Mouse (Mus musculus): ENCODE measurements at regions not wholly inside any gene's neighbourhood (a gene's known extent, or its start where the extent isn't known, plus 50 kb on each side); places are given as distances from the start of the nearest gene placed in this dataset.

- no peak for ATAC-seq
- no peak for TF ChIP-seq CTCF (IDR thresholded peaks at IDR 0.05; ENCODE audit: low read depth)
These were observed 384.2 kb downstream of the 9430069I07Rik start for GRCm38 (mm10) chr15:33973466-33973865.

GRCm38 (mm10) chr15:33969409-33969808 is 388.3 kb downstream of the 9430069I07Rik start:
- Histone ChIP-seq H3K4me3 (ENCODE audit: low read length) (no peak overlapping the region), H3K9me3 (ENCODE audit: low read length) (no peaks in the 10 kb centered on the region), H3K27ac (no peak overlapping the region), H3K27me3 (ENCODE audit: insufficient read depth, low read length) (no peaks in the 10 kb centered on the region), H3K4me2 (ENCODE audit: low read depth, low read length) (no peak overlapping the region), H3K4me1 (ENCODE audit: insufficient read depth, low read length) (no peaks in the 10 kb centered on the region), H3K9ac (replicated peaks; ENCODE audit: low read length) (no peak overlapping the region), H3K36me3 (ENCODE audit: insufficient read depth, low read length) (no peaks in the 10 kb centered on the region)
- ATAC-seq, result no peak
- no peak for TF ChIP-seq CTCF (IDR thresholded peaks at IDR 0.05; ENCODE audit: low read depth)
- 45% methylated on average over 1 of the region's 1 CpGs for WGBS
- no peak for DNase-seq (ENCODE audit: low spot score)

More at GRCm38 (mm10) chr15:33973466-33973865, 384.2 kb downstream of the 9430069I07Rik start:
- no peaks in the 10 kb centered on the region for H3K36me3 ChIP-seq (ENCODE audit: insufficient read depth, low read length)
- no peak overlapping the region for H3K4me3 ChIP-seq (ENCODE audit: low read length)
- H3K4me1 ChIP-seq (ENCODE audit: insufficient read depth, low read length), result no peaks in the 10 kb centered on the region
- H3K27ac ChIP-seq, result no peak overlapping the region
- H3K4me2 ChIP-seq (ENCODE audit: low read depth, low read length), result no peak overlapping the region
- DNase-seq (ENCODE audit: low spot score), result no peak
- no peaks in the 10 kb centered on the region for H3K27me3 ChIP-seq (ENCODE audit: insufficient read depth, low read length)
- no peak overlapping the region for H3K9ac ChIP-seq (replicated peaks; ENCODE audit: low read length)
- 75% methylated on average over 3 of the region's 3 CpGs for WGBS
- H3K9me3 ChIP-seq (ENCODE audit: low read length), result no peaks in the 10 kb centered on the region

- H3K36me3 ChIP-seq (ENCODE audit: insufficient read depth, low read length), result no peaks in the 10 kb centered on the region
- no peak for TF ChIP-seq CTCF (IDR thresholded peaks at IDR 0.05; ENCODE audit: low read depth)
- H3K4me3 ChIP-seq (ENCODE audit: low read length), result no peak overlapping the region
- ATAC-seq (peak; percentile 87), DNase-seq (ENCODE audit: low spot score) (peak; percentile 68)
- no peaks in the 10 kb centered on the region for H3K9me3 ChIP-seq (ENCODE audit: low read length)
- H3K4me1 ChIP-seq (ENCODE audit: insufficient read depth, low read length), result no peaks in the 10 kb centered on the region
- no peak overlapping the region for H3K4me2 ChIP-seq (ENCODE audit: low read depth, low read length)
- H3K27me3 ChIP-seq (ENCODE audit: insufficient read depth, low read length), result no peaks in the 10 kb centered on the region
- no peak overlapping the region for H3K9ac ChIP-seq (replicated peaks; ENCODE audit: low read length)
- WGBS, result 37% methylated on average over 4 of the region's 4 CpGs
- H3K27ac ChIP-seq, result peak overlapping the region; percentile 32; the same call in 1 of the 2 replicates
These were observed 422.5 kb downstream of the 9430069I07Rik start for GRCm38 (mm10) chr15:33935013-33935664.

GRCm38 (mm10) chr15:33926446-33926845 is 431.2 kb downstream of the 9430069I07Rik start:
- H3K27ac ChIP-seq, result no peak overlapping the region

GRCm38 (mm10) chr15:33924094-33924890 is 433.4 kb downstream of the 9430069I07Rik start:
- ATAC-seq (no peak), DNase-seq (ENCODE audit: low spot score) (peak; percentile 27)
- TF ChIP-seq CTCF (IDR thresholded peaks at IDR 0.05; ENCODE audit: low read depth), result no peak
- H3K4me1 ChIP-seq (ENCODE audit: insufficient read depth, low read length), result no peaks in the 10 kb centered on the region
- no peak overlapping the region for H3K27ac ChIP-seq
- H3K9ac ChIP-seq (replicated peaks; ENCODE audit: low read length), result no peak overlapping the region
- H3K4me2 ChIP-seq (ENCODE audit: low read depth, low read length), result no peak overlapping the region
- no peaks in the 10 kb centered on the region for H3K36me3 ChIP-seq (ENCODE audit: insufficient read depth, low read length)
- H3K9me3 ChIP-seq (ENCODE audit: low read length), result no peaks in the 10 kb centered on the region
- H3K27me3 ChIP-seq (ENCODE audit: insufficient read depth, low read length), result no peaks in the 10 kb centered on the region
- no peak overlapping the region for H3K4me3 ChIP-seq (ENCODE audit: low read length)
- WGBS, result 44% methylated on average over 5 of the region's 5 CpGs

More at GRCm38 (mm10) chr15:33926446-33926845, 431.2 kb downstream of the 9430069I07Rik start:
- DNase-seq (ENCODE audit: low spot score) (peak; percentile 7), ATAC-seq (0 out of 2 replicates have a peak, but pooled peaks have one; percentile 15)
- Histone ChIP-seq H3K9ac (replicated peaks; ENCODE audit: low read length) (no peak overlapping the region), H3K4me1 (ENCODE audit: insufficient read depth, low read length) (no peaks in the 10 kb centered on the region), H3K4me2 (ENCODE audit: low read depth, low read length) (no peak overlapping the region), H3K36me3 (ENCODE audit: insufficient read depth, low read length) (no peaks in the 10 kb centered on the region), H3K27me3 (ENCODE audit: insufficient read depth, low read length) (no peaks in the 10 kb centered on the region), H3K9me3 (ENCODE audit: low read length) (no peaks in the 10 kb centered on the region), H3K4me3 (ENCODE audit: low read length) (no peak overlapping the region)
- 49% methylated on average over 2 of the region's 2 CpGs for whole genome bisulfite sequencing
- TF ChIP-seq CTCF (IDR thresholded peaks at IDR 0.05; ENCODE audit: low read depth), result no peak

- Histone ChIP-seq H3K4me3 (ENCODE audit: low read length) (no peak overlapping the region), H3K27ac (no peak overlapping the region), H3K4me1 (ENCODE audit: insufficient read depth, low read length) (no peaks in the 10 kb centered on the region), H3K36me3 (ENCODE audit: insufficient read depth, low read length) (no peaks in the 10 kb centered on the region), H3K27me3 (ENCODE audit: insufficient read depth, low read length) (no peaks in the 10 kb centered on the region), H3K9me3 (ENCODE audit: low read length) (no peaks in the 10 kb centered on the region), H3K4me2 (ENCODE audit: low read depth, low read length) (no peak overlapping the region), H3K9ac (replicated peaks; ENCODE audit: low read length) (no peak overlapping the region)
- DNase-seq (ENCODE audit: low spot score) (no peak), ATAC-seq (no peak)
- TF ChIP-seq CTCF (IDR thresholded peaks at IDR 0.05; ENCODE audit: low read depth), result no peak
- WGBS, result 67% methylated on average over 1 of the region's 1 CpGs
These were observed 442.8 kb downstream of the 9430069I07Rik start for GRCm38 (mm10) chr15:33914891-33915290.

Measured in hindbrain, postnatal 0 days (tissue).